Mouse (Mus musculus) forebrain, embryonic 16.5 days (tissue): ENCODE measurements around the gene Olfm2. TPM values are rescaled to one million over a fixed set of nuclear protein-coding genes. Genes with fewer than 3 reads are reported as not detected.
A peak's percentile ranks its signal among the peaks of the same experiment; 100 is the strongest.

Experiments used
- ATAC-seq: fragments of 200-750 bp; cut with Nextera tagmentation; 2 replicates; pipeline ENCODE4 v1.8.0; 2017; ENCODE audit warnings: mild to moderate bottlenecking, moderate library complexity
- H3K27ac ChIP-seq: fragments of 300-500 bp; sonication (generic); 2 replicates; pipeline ENCODE4 v1.5.1; 2014; ENCODE audit warnings: low read length, control low read depth
- H3K27me3 ChIP-seq: fragments of 300-500 bp; sonication (generic); replicated peaks from 2 replicates; pipeline ENCODE4 v1.6.1; 2014; ENCODE audit warnings: low read length; ENCODE audit not compliant: control insufficient read depth, insufficient read depth
- H3K36me3 ChIP-seq: fragments of 300-500 bp; sonication (generic); 2 replicates; pipeline ENCODE4 v1.6.1; 2014; ENCODE audit not compliant: control insufficient read depth, insufficient read depth
- H3K4me1 ChIP-seq: fragments of 300-500 bp; sonication (generic); replicated peaks from 2 replicates; pipeline ENCODE4 v1.6.1; 2014; ENCODE audit warnings: low read length; ENCODE audit not compliant: control insufficient read depth, insufficient read depth
- H3K4me2 ChIP-seq: fragments of 300-500 bp; sonication (generic); 2 replicates; pipeline ENCODE4 v1.6.1; 2014; ENCODE audit warnings: mild to moderate bottlenecking, low read length, control low read depth
- H3K4me3 ChIP-seq: fragments of 300-500 bp; sonication (generic); replicated peaks from 2 replicates; pipeline ENCODE4 v1.5.1; 2014; ENCODE audit warnings: mild to moderate bottlenecking, low read length, control low read depth
- H3K9ac ChIP-seq: fragments of 300-500 bp; sonication (generic); replicated peaks from 2 replicates; pipeline ENCODE4 v1.6.1; 2014; ENCODE audit warnings: low read depth, low read length, control low read depth
- H3K9me3 ChIP-seq: fragments of 300-500 bp; sonication (generic); 2 replicates; pipeline ENCODE4 v1.6.1; 2016; ENCODE audit warnings: low read length; ENCODE audit not compliant: control insufficient read depth
- WGBS: fragments of 180-500 bp; shearing (Covaris S2); extraction: QIAGEN DNeasy Blood & Tissue Kit; methylation state at CpG from one replicate; pipeline ENCODE4 v1.1.7; 2014; 5-methylcytosine and 5-hydroxymethylcytosine counted together
- polyA plus RNA-seq: library from polyadenylated mRNA; unstranded; fragments of >200 nt; fragmentation: Nextera tagmentation; extraction: Ambion mirVana; gene quantifications from 2 replicates; pipeline ENCODE4 v1.2.1, GENCODE M21; 2015

The Olfm2 gene
- polyA plus RNA-seq, 1 experiment from 2014 or later, result 173 TPM

GRCm38 (mm10) chr9:20749213-20749612, 3.1 kb upstream of the Olfm2 start:
- no peak overlapping the region for H3K9ac ChIP-seq
- no peaks in the 10 kb centered on the region for H3K9me3 ChIP-seq
- H3K36me3 ChIP-seq, result no peaks in the 10 kb centered on the region
- peaks cover 15% of the 10 kb centered on the region for H3K4me1 ChIP-seq
- no peak overlapping the region for H3K4me2 ChIP-seq
- WGBS, result 83% methylated on average over 5 of the region's 5 CpGs
- H3K27me3 ChIP-seq, result peaks cover 9% of the 10 kb centered on the region
- H3K27ac ChIP-seq, result no peak overlapping the region
- H3K4me3 ChIP-seq, result no peak overlapping the region
- no peak for ATAC-seq

GRCm38 (mm10) chr9:20748540-20748939, 2.4 kb upstream of the Olfm2 start:
- WGBS, result 86% methylated on average over 3 of the region's 3 CpGs
- no peak overlapping the region for H3K27ac ChIP-seq

GRCm38 (mm10) chr9:20747682-20748081, 1.5 kb upstream of the Olfm2 start:
- H3K27ac ChIP-seq, result no peak overlapping the region
- peaks cover 17% of the 10 kb centered on the region for H3K4me1 ChIP-seq
- no peak overlapping the region for H3K9ac ChIP-seq
- H3K36me3 ChIP-seq, result no peaks in the 10 kb centered on the region
- H3K27me3 ChIP-seq, result peaks cover 9% of the 10 kb centered on the region
- 0% methylated on average over 3 of the region's 3 CpGs for WGBS
- no peak for ATAC-seq
- H3K4me3 ChIP-seq, result no peak overlapping the region
- H3K9me3 ChIP-seq, result no peaks in the 10 kb centered on the region
- H3K4me2 ChIP-seq, result no peak overlapping the region

More at GRCm38 (mm10) chr9:20748540-20748939, 2.4 kb upstream of the Olfm2 start:
- Histone ChIP-seq H3K4me2 (no peak overlapping the region), H3K27me3 (peaks cover 9% of the 10 kb centered on the region), H3K36me3 (no peaks in the 10 kb centered on the region), H3K4me1 (peaks cover 17% of the 10 kb centered on the region), H3K9me3 (no peaks in the 10 kb centered on the region), H3K4me3 (no peak overlapping the region), H3K9ac (no peak overlapping the region)
- ATAC-seq, result no peak

GRCm38 (mm10) chr9:20745129-20745966, 801 bp downstream of the Olfm2 start:
- ATAC-seq, result peak; percentile 51
- Histone ChIP-seq H3K4me1 (peaks cover 17% of the 10 kb centered on the region), H3K27ac (no peak overlapping the region), H3K9me3 (no peaks in the 10 kb centered on the region), H3K9ac (peak overlapping the region; percentile 86), H3K4me3 (peak overlapping the region; percentile 61), H3K36me3 (no peaks in the 10 kb centered on the region), H3K27me3 (peaks cover 9% of the 10 kb centered on the region), H3K4me2 (peak overlapping the region; percentile 61)
- 9% methylated on average over 17 of the region's 17 CpGs for WGBS

- H3K4me2 ChIP-seq, result peak overlapping the region; percentile 61
- no peaks in the 10 kb centered on the region for H3K36me3 ChIP-seq
- no peaks in the 10 kb centered on the region for H3K9me3 ChIP-seq
- H3K4me3 ChIP-seq, result peak overlapping the region; percentile 61
- H3K4me1 ChIP-seq, result peaks cover 17% of the 10 kb centered on the region
- 8% methylated on average over 21 of the region's 22 CpGs for WGBS
- ATAC-seq, result no peak
- H3K9ac ChIP-seq, result peak overlapping the region; percentile 4; the same call in 1 of the 2 replicates
- no peak overlapping the region for H3K27ac ChIP-seq
- H3K27me3 ChIP-seq, result peaks cover 9% of the 10 kb centered on the region
These were observed 2.0 kb downstream of the Olfm2 start for GRCm38 (mm10) chr9:20743946-20744738.

GRCm38 (mm10) chr9:20740407-20740806, 5.7 kb downstream of the Olfm2 start:
- Histone ChIP-seq H3K4me2 (no peak overlapping the region), H3K9me3 (no peaks in the 10 kb centered on the region), H3K4me3 (no peak overlapping the region), H3K27ac (no peak overlapping the region), H3K9ac (no peak overlapping the region), H3K27me3 (peaks cover 9% of the 10 kb centered on the region), H3K36me3 (no peaks in the 10 kb centered on the region), H3K4me1 (peaks cover 10% of the 10 kb centered on the region)
- ATAC-seq, result peak; percentile 44
- WGBS, result 1% methylated on average over 12 of the region's 12 CpGs

GRCm38 (mm10) chr9:20738251-20738999, 7.7 kb downstream of the Olfm2 start:
- Histone ChIP-seq H3K4me1 (no peaks in the 10 kb centered on the region), H3K4me3 (no peak overlapping the region), H3K27ac (no peak overlapping the region), H3K9me3 (no peaks in the 10 kb centered on the region), H3K9ac (no peak overlapping the region), H3K27me3 (no peaks in the 10 kb centered on the region; the same call in 1 of the 2 replicates), H3K4me2 (no peak overlapping the region), H3K36me3 (no peaks in the 10 kb centered on the region)
- WGBS, result 53% methylated on average over 8 of the region's 8 CpGs
- no peak for ATAC-seq

- Histone ChIP-seq H3K36me3 (no peaks in the 10 kb centered on the region), H3K9me3 (no peaks in the 10 kb centered on the region), H3K4me3 (no peak overlapping the region), H3K9ac (no peak overlapping the region), H3K4me2 (no peak overlapping the region), H3K27ac (no peak overlapping the region), H3K4me1 (no peaks in the 10 kb centered on the region), H3K27me3 (no peaks in the 10 kb centered on the region; the same call in 1 of the 2 replicates)
- 92% methylated on average over 2 of the region's 2 CpGs for whole genome bisulfite sequencing
- ATAC-seq, result no peak
These were observed 8.9 kb downstream of the Olfm2 start for GRCm38 (mm10) chr9:20737227-20737626.

- no peak overlapping the region for H3K9ac ChIP-seq
- H3K27me3 ChIP-seq, result no peaks in the 10 kb centered on the region; the same call in 1 of the 2 replicates
- no peak overlapping the region for H3K4me3 ChIP-seq
- no peak for ATAC-seq
- H3K4me1 ChIP-seq, result no peaks in the 10 kb centered on the region
- H3K36me3 ChIP-seq, result no peaks in the 10 kb centered on the region
- H3K27ac ChIP-seq, result no peak overlapping the region
- H3K9me3 ChIP-seq, result no peaks in the 10 kb centered on the region
- 74% methylated on average over 3 of the region's 3 CpGs for WGBS
- no peak overlapping the region for H3K4me2 ChIP-seq
These were observed 11.5 kb downstream of the Olfm2 start for GRCm38 (mm10) chr9:20734692-20735091.
